Mouse (Mus musculus): ENCODE results near the gene Fndc9. TPM values are rescaled to one million over a fixed set of nuclear protein-coding genes. Genes with fewer than 3 reads are reported as not detected.
A peak's percentile ranks its signal among the peaks of the same experiment; 100 is the strongest.

Gene Fndc9
- polyA plus RNA-seq, 1 experiment from 2014 or later: 0.06 TPM

DNA sequence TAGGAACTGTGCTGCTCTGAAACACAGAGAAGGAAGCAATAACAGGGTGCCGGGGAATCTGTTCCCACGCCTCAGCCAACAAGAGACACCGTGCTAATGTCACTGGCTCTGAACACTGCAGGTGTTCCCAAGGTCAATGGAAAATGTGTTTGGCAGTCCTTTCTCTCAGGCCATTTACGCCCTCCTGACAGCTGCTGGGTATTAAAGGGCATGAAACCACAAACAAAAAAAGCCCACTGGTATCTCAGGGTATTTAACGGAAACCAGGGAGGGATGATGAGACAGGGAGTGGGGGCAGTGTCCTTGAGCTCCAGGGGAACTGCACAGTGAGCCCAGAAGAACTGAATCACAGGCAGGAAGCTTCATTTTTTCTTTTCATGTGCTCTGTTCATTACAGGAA is 42.8 kb downstream of the Fndc9 start:
- no peaks in the 10 kb centered on the region for H3K9me3 ChIP-seq (ENCODE audit: control insufficient read depth, low read length)
- ATAC-seq (ENCODE audit: low read depth): no peak
- no peak overlapping the region for H3K27ac ChIP-seq (ENCODE audit: low read length)
- H3K4me2 ChIP-seq (ENCODE audit: low read depth, low read length): no peak overlapping the region
- no peaks in the 10 kb centered on the region for H3K4me1 ChIP-seq (replicated peaks; ENCODE audit: control insufficient read depth, insufficient read depth, low read length)
- no peak overlapping the region for H3K9ac ChIP-seq (ENCODE audit: low read length)
- H3K27me3 ChIP-seq (ENCODE audit: control insufficient read depth, insufficient read depth, low read depth, low read length): no peaks in the 10 kb centered on the region
- WGBS: 69% methylated on average over 5 of the region's 5 CpGs
- H3K36me3 ChIP-seq (ENCODE audit: control insufficient read depth, insufficient read depth, low read length): no peaks in the 10 kb centered on the region
- H3K4me3 ChIP-seq (ENCODE audit: low read length): no peak overlapping the region

DNA sequence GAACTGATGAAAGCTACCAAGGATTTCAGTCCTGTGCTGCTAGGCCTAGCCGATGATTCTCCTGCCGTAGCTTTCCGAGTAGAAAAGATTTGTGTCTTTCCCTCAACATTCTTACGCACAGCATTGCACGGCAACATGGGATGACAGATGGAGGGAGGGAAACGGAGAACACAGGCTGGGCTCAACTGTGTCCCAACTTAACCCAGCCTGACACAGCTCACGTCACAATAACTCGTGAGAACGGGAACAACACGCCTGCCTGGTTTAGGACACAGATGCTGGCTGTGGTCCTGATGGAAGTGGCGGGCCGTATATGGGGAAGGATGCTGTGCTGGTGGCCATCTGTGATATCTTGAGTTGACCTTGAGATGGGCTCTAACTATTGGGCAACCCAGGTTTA is 43.4 kb downstream of the Fndc9 start:
- Histone ChIP-seq H3K4me3 (ENCODE audit: low read length) (no peak overlapping the region), H3K9me3 (ENCODE audit: control insufficient read depth, low read length) (no peaks in the 10 kb centered on the region), H3K9ac (ENCODE audit: low read length) (no peak overlapping the region), H3K27me3 (ENCODE audit: control insufficient read depth, insufficient read depth, low read depth, low read length) (no peaks in the 10 kb centered on the region), H3K4me1 (replicated peaks; ENCODE audit: control insufficient read depth, insufficient read depth, low read length) (no peaks in the 10 kb centered on the region), H3K4me2 (ENCODE audit: low read depth, low read length) (no peak overlapping the region), H3K36me3 (ENCODE audit: control insufficient read depth, insufficient read depth, low read length) (no peaks in the 10 kb centered on the region), H3K27ac (ENCODE audit: low read length) (no peak overlapping the region)
- WGBS: 86% methylated on average over 12 of the region's 12 CpGs
- no peak for ATAC-seq (ENCODE audit: low read depth)

DNA sequence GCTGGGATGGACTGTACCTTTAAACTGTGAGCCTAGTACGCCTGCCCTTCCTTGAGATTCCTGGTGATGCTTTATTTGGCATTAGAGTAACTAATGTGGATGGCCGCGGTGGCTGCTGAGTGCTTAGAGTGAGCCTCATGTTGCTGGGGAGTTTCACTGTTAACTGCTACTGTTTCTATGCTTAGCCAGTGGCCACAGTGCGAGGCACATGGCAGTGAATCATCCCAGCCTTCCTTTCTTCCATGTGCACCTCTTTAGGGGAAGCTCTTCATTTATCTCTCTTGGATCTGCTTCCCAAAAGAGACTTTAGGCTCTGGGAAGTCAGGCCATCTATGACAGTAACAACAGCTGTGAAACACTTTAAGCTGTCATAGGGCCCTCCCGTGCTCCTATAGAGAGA is 47.3 kb downstream of the Fndc9 start:
- Histone ChIP-seq H3K36me3 (ENCODE audit: control insufficient read depth, insufficient read depth, low read length) (no peaks in the 10 kb centered on the region), H3K9ac (ENCODE audit: low read length) (no peak overlapping the region), H3K4me2 (ENCODE audit: low read depth, low read length) (no peak overlapping the region), H3K9me3 (ENCODE audit: control insufficient read depth, low read length) (no peaks in the 10 kb centered on the region), H3K4me3 (ENCODE audit: low read length) (no peak overlapping the region), H3K27ac (ENCODE audit: low read length) (no peak overlapping the region), H3K4me1 (replicated peaks; ENCODE audit: control insufficient read depth, insufficient read depth, low read length) (no peaks in the 10 kb centered on the region; the same call in 1 of the 2 replicates), H3K27me3 (ENCODE audit: control insufficient read depth, insufficient read depth, low read depth, low read length) (no peaks in the 10 kb centered on the region)
- no peak for ATAC-seq (ENCODE audit: low read depth)
- 85% methylated on average over 5 of the region's 5 CpGs for WGBS

GRCm38 (mm10) chr11:46283800-46284199 is 48.5 kb downstream of the Fndc9 start:
- H3K9ac ChIP-seq (ENCODE audit: low read length): no peak overlapping the region
- no peak for ATAC-seq (ENCODE audit: low read depth)
- H3K9me3 ChIP-seq (ENCODE audit: control insufficient read depth, low read length): no peaks in the 10 kb centered on the region
- H3K27me3 ChIP-seq (ENCODE audit: control insufficient read depth, insufficient read depth, low read depth, low read length): no peaks in the 10 kb centered on the region
- H3K36me3 ChIP-seq (ENCODE audit: control insufficient read depth, insufficient read depth, low read length): no peaks in the 10 kb centered on the region
- H3K4me2 ChIP-seq (ENCODE audit: low read depth, low read length): no peak overlapping the region
- no peak overlapping the region for H3K4me3 ChIP-seq (ENCODE audit: low read length)
- WGBS: 89% methylated on average over 6 of the region's 6 CpGs
- H3K4me1 ChIP-seq (replicated peaks; ENCODE audit: control insufficient read depth, insufficient read depth, low read length): no peaks in the 10 kb centered on the region; the same call in 1 of the 2 replicates
- H3K27ac ChIP-seq (ENCODE audit: low read length): no peak overlapping the region

GRCm38 (mm10) chr11:46286803-46287202 is 51.5 kb downstream of the Fndc9 start:
- no peak overlapping the region for H3K27ac ChIP-seq (ENCODE audit: low read length)
- no peaks in the 10 kb centered on the region; the same call in 1 of the 2 replicates for H3K4me1 ChIP-seq (replicated peaks; ENCODE audit: control insufficient read depth, insufficient read depth, low read length)
- WGBS: 35% methylated on average over 6 of the region's 6 CpGs
- H3K9me3 ChIP-seq (ENCODE audit: control insufficient read depth, low read length): no peaks in the 10 kb centered on the region
- no peak overlapping the region for H3K9ac ChIP-seq (ENCODE audit: low read length)
- peak; percentile 53; the same call in 1 of the 2 replicates for ATAC-seq (ENCODE audit: low read depth)
- H3K4me2 ChIP-seq (ENCODE audit: low read depth, low read length): no peak overlapping the region
- no peaks in the 10 kb centered on the region for H3K27me3 ChIP-seq (ENCODE audit: control insufficient read depth, insufficient read depth, low read depth, low read length)
- no peaks in the 10 kb centered on the region for H3K36me3 ChIP-seq (ENCODE audit: control insufficient read depth, insufficient read depth, low read length)
- H3K4me3 ChIP-seq (ENCODE audit: low read length): no peak overlapping the region

DNA sequence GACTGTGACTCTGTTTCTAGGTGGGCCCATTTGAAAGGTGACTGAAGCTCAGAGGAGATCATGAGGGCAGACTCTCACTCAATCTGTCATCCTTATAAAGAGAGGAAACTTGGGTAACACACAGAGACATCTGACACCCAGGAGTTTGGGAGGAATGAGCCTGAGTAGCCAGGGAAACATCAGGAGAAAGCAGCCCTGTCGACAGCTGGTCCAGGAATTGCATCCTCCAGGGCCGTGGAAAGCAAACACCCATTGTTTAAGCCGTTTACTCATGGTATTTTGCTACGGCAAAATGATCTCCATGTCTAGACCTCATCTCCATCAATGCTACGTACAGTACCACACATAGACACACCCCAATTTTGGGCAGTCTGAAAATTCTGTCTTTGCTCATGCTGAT is 52.8 kb downstream of the Fndc9 start:
- Histone ChIP-seq H3K9me3 (ENCODE audit: control insufficient read depth, low read length) (no peaks in the 10 kb centered on the region), H3K27ac (ENCODE audit: low read length) (no peak overlapping the region), H3K4me3 (ENCODE audit: low read length) (no peak overlapping the region), H3K9ac (ENCODE audit: low read length) (no peak overlapping the region), H3K4me2 (ENCODE audit: low read depth, low read length) (no peak overlapping the region), H3K27me3 (ENCODE audit: control insufficient read depth, insufficient read depth, low read depth, low read length) (no peaks in the 10 kb centered on the region), H3K36me3 (ENCODE audit: control insufficient read depth, insufficient read depth, low read length) (no peaks in the 10 kb centered on the region), H3K4me1 (replicated peaks; ENCODE audit: control insufficient read depth, insufficient read depth, low read length) (no peaks in the 10 kb centered on the region; the same call in 1 of the 2 replicates)
- ATAC-seq (ENCODE audit: low read depth): no peak; the same call in 1 of the 2 replicates
- 34% methylated on average over 5 of the region's 5 CpGs for WGBS

GRCm38 (mm10) chr11:46289022-46289421 is 53.7 kb downstream of the Fndc9 start:
- 93% methylated on average over 4 of the region's 4 CpGs for WGBS
- no peak overlapping the region for H3K4me3 ChIP-seq (ENCODE audit: low read length)
- no peak overlapping the region for H3K27ac ChIP-seq (ENCODE audit: low read length)
- no peaks in the 10 kb centered on the region for H3K27me3 ChIP-seq (ENCODE audit: control insufficient read depth, insufficient read depth, low read depth, low read length)
- no peaks in the 10 kb centered on the region; the same call in 1 of the 2 replicates for H3K4me1 ChIP-seq (replicated peaks; ENCODE audit: control insufficient read depth, insufficient read depth, low read length)
- no peaks in the 10 kb centered on the region for H3K9me3 ChIP-seq (ENCODE audit: control insufficient read depth, low read length)
- H3K9ac ChIP-seq (ENCODE audit: low read length): no peak overlapping the region
- no peaks in the 10 kb centered on the region for H3K36me3 ChIP-seq (ENCODE audit: control insufficient read depth, insufficient read depth, low read length)
- no peak overlapping the region for H3K4me2 ChIP-seq (ENCODE audit: low read depth, low read length)
- ATAC-seq (ENCODE audit: low read depth): no peak

Other genes starting within 250 kb of the Fndc9 start
- gene Gm12166, start 183.2 kb upstream of the Fndc9 start, polyA plus RNA-seq (2015; fragmentation: Nextera tagmentation; extraction: Ambion mirVana): 5.4 and 6.8 TPM in 2 replicates
- gene Adam19, start 179.5 kb upstream of the Fndc9 start, polyA plus RNA-seq (2015; fragmentation: Nextera tagmentation; extraction: Ambion mirVana): 20.7 and 22.2 TPM in 2 replicates
- gene Nipal4, start 69.0 kb upstream of the Fndc9 start, polyA plus RNA-seq (2015; fragmentation: Nextera tagmentation; extraction: Ambion mirVana): 1.0 and 1.4 TPM in 2 replicates
- 8.6 and 9.9 TPM in 2 replicates for gene Cyfip2, start 77.3 kb downstream of the Fndc9 start, polyA plus RNA-seq (2015; fragmentation: Nextera tagmentation; extraction: Ambion mirVana)
- gene Itk, start 154.0 kb downstream of the Fndc9 start, polyA plus RNA-seq (2015; fragmentation: Nextera tagmentation; extraction: Ambion mirVana): 0.33 and 0.82 TPM in 2 replicates
- not detected in 2 replicates for gene Fam71b, start 161.0 kb downstream of the Fndc9 start, polyA plus RNA-seq (2015; fragmentation: Nextera tagmentation; extraction: Ambion mirVana)
- 62.3 and 65.6 TPM in 2 replicates for gene Med7, start 201.4 kb downstream of the Fndc9 start, polyA plus RNA-seq (2015; fragmentation: Nextera tagmentation; extraction: Ambion mirVana)
- gene Havcr2, start 219.4 kb downstream of the Fndc9 start, polyA plus RNA-seq (2015; fragmentation: Nextera tagmentation; extraction: Ambion mirVana): 0.09 and 0.20 TPM in 2 replicates